Mouse (Mus musculus): ENCODE results near the gene Cep170b. TPM values are rescaled to one million over a fixed set of nuclear protein-coding genes. Genes with fewer than 3 reads are reported as not detected.

The Cep170b gene
- polyA plus RNA-seq (2014; fragmentation: Illumina TruSeq; extraction: RNeasy Lipid Tissue Mini Kit (QIAGEN cat#74804); ENCODE audit: low read depth, low replicate concordance) = 23.6 TPM

DNA sequence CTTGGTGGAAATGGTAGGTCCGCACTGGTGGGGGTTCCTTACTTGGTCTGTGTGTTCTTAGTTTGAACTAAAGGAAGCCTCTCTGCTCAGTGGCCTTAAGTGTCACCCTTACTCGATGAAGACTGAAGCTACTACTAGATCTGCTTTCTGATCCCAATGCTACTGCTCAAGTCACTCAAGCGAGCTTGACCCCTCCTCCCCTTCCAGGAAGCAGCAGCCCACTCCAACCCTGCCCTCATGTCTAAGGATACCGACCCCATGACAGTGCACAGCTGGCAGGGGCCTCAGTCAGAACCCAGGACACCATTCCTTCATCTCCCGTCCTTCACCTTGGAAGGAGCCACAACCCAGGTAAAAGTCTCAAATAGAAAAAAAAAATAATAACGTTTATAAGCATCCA is at the start of gene Cep170b:
TSS of gene Cep170b (plus strand) at position 240 of the 400 bp plus-strand sequence.

DNA sequence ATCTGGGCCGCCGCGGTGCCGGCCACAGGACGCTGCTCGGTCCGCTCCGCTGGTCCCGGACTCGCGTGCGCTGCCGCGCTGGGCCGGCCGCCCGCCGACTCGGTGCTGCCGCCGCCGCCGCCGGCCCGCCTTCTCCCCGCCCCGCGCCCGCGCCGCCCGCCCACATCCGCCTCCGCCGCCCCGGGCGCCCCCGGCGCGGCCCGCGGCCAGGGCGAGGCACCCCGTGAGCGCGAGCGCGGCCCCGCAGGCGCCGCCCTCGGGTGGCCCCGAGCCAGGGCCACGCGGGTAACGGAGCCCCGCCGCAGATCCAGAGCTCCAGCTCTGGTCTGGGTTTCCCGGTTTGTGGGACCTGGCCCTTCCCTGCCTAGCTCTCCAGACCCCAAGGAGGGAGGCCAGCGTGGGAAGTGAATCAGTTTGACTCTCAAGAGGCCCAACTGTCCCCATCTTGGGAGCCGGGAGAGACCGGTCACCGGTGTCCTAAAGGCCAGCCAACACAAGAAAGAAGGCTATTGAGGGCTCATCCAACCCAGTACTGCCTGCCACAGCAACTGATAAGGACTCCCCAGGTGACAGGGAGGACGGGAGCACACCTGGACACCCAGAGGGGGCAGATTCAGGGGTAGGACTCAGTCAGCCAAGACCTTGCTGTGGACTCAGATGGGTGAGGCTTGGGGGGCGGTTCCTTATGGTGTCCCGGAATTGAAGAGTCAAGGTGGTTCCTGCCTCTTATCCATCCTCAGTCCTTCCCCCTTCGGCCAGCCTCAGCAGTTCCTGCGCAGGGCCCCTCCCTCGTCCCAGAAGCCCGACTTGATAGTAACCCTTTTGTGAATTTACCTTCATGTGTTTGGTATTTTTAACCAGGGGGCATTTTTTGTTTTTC is 45.9 kb upstream of the Cep170b start, which contains the start of gene Akt1:
TSS of gene Akt1 (minus strand) at position 753 of the 880 bp plus-strand sequence.

DNA sequence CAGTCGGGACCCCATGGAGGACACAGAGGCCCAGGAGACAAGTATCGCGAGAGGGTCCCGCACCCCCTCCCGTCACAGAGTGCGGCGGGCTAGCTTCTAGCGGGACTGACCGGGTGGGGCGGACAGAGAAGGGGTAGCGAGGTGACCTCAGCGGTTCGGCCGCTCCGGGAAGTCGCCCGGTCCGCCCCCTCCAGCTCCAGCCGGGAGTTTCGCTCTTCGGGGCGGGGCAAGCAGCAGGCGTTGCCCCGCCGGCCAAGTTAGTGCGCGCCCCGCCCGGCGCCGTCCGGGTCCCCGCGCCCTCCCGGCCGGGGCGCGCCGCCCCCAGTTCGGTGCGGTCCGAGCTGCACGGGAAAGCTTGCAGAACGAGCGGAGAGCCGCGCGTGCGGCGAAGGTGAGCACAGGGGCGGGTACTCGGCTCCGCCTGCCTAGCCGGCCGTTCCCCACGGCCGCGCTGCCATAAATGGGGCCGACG is 41.7 kb upstream of the Cep170b start, which contains the start of gene Zbtb42:
TSS of gene Zbtb42 (plus strand) at position 274 of the 472 bp plus-strand sequence.

DNA sequence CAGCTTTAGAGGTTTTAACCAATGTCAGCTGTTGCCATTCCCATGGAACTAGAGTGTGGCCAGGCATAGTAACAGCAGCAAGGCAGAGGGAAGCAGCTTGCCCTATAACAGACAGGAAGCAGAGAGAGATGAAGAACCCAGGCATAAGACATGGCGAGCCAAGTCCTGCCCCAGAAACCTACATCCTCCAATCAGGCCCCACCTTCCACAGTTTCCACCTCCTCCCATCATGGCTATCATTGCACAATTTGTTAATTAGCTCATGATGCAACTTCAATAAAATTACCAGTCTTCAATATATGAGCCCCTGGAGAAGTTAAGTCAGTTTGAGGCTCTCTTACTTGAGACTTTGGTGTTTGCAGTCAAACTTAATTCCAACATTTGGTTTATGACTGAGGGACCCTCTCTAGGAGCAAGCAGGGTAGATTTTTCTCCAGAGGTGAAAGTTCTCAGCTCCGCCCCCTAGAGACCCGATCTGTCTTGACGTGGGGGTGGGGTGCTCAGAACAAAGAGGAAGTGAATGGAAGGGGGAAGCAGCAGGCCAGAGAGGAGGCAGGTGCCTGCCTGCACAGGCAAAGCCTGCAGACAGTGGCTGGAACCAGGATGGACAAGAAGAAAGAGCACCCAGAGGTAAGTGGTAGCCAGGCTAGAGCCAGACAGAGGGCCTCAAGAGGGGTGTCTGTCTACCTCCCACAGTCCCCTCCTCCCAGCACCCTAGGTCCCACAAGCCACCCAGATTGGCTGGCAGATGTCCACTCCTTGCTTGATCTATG is 40.1 kb downstream of the Cep170b start, which contains the start of gene Pld4:
TSS of gene Pld4 (plus strand) at position 502 of the 773 bp plus-strand sequence.

Other genes with a start within 250 kb of the Cep170b start
- gene A530016L24Rik, start 231.0 kb upstream of the Cep170b start, polyA plus RNA-seq (2014; fragmentation: Illumina TruSeq; extraction: RNeasy Lipid Tissue Mini Kit (QIAGEN cat#74804); ENCODE audit: low read depth, low replicate concordance) = not detected
- gene Tmem179, start 203.7 kb upstream of the Cep170b start, polyA plus RNA-seq (2014; fragmentation: Illumina TruSeq; extraction: RNeasy Lipid Tissue Mini Kit (QIAGEN cat#74804); ENCODE audit: low read depth, low replicate concordance) = not detected
- 0.24 TPM for gene Inf2, start 131.7 kb upstream of the Cep170b start, polyA plus RNA-seq (2014; fragmentation: Illumina TruSeq; extraction: RNeasy Lipid Tissue Mini Kit (QIAGEN cat#74804); ENCODE audit: low read depth, low replicate concordance)
- 1.5 TPM for gene Adssl1, start 100.4 kb upstream of the Cep170b start, polyA plus RNA-seq (2014; fragmentation: Illumina TruSeq; extraction: RNeasy Lipid Tissue Mini Kit (QIAGEN cat#74804); ENCODE audit: low read depth, low replicate concordance)
- gene Siva1, start 75.8 kb upstream of the Cep170b start, polyA plus RNA-seq (2014; fragmentation: Illumina TruSeq; extraction: RNeasy Lipid Tissue Mini Kit (QIAGEN cat#74804); ENCODE audit: low read depth, low replicate concordance) = 1.9 TPM
- gene Akt1, start 45.6 kb upstream of the Cep170b start, polyA plus RNA-seq (2014; fragmentation: Illumina TruSeq; extraction: RNeasy Lipid Tissue Mini Kit (QIAGEN cat#74804); ENCODE audit: low read depth, low replicate concordance) = 2.5 TPM
- gene Zbtb42, start 41.6 kb upstream of the Cep170b start, polyA plus RNA-seq (2014; fragmentation: Illumina TruSeq; extraction: RNeasy Lipid Tissue Mini Kit (QIAGEN cat#74804); ENCODE audit: low read depth, low replicate concordance) = 0.24 TPM
- 0.20 TPM for gene Pld4, start 40.2 kb downstream of the Cep170b start, polyA plus RNA-seq (2014; fragmentation: Illumina TruSeq; extraction: RNeasy Lipid Tissue Mini Kit (QIAGEN cat#74804); ENCODE audit: low read depth, low replicate concordance)
- 0.16 TPM for gene Ahnak2, start 82.2 kb downstream of the Cep170b start, polyA plus RNA-seq (2014; fragmentation: Illumina TruSeq; extraction: RNeasy Lipid Tissue Mini Kit (QIAGEN cat#74804); ENCODE audit: low read depth, low replicate concordance)
- 5.5 TPM for gene Clba1, start 88.5 kb downstream of the Cep170b start, polyA plus RNA-seq (2014; fragmentation: Illumina TruSeq; extraction: RNeasy Lipid Tissue Mini Kit (QIAGEN cat#74804); ENCODE audit: low read depth, low replicate concordance)
- 3.3 TPM for gene Cdca4, start 109.0 kb downstream of the Cep170b start, polyA plus RNA-seq (2014; fragmentation: Illumina TruSeq; extraction: RNeasy Lipid Tissue Mini Kit (QIAGEN cat#74804); ENCODE audit: low read depth, low replicate concordance)
- gene Gpr132, start 147.8 kb downstream of the Cep170b start, polyA plus RNA-seq (2014; fragmentation: Illumina TruSeq; extraction: RNeasy Lipid Tissue Mini Kit (QIAGEN cat#74804); ENCODE audit: low read depth, low replicate concordance) = not detected
- gene Jag2, start 209.3 kb downstream of the Cep170b start, polyA plus RNA-seq (2014; fragmentation: Illumina TruSeq; extraction: RNeasy Lipid Tissue Mini Kit (QIAGEN cat#74804); ENCODE audit: low read depth, low replicate concordance) = 0.12 TPM
- 0.44 TPM for gene Nudt14, start 221.7 kb downstream of the Cep170b start, polyA plus RNA-seq (2014; fragmentation: Illumina TruSeq; extraction: RNeasy Lipid Tissue Mini Kit (QIAGEN cat#74804); ENCODE audit: low read depth, low replicate concordance)

Data from kidney, adult 10 weeks (tissue).